Mouse (Mus musculus): ENCODE measurements at regions not wholly inside any gene's neighbourhood (a gene's known extent, or its start where the extent isn't known, plus 50 kb on each side); places are given as distances from the start of the nearest gene placed in this dataset.
A peak's percentile ranks its signal among the peaks of the same experiment; 100 is the strongest.

GRCm38 (mm10) chr13:71874986-71875385, 88.5 kb downstream of the Irx1 start:
- no peak for DNase-seq (ENCODE audit: low read depth, low spot score)

DNA sequence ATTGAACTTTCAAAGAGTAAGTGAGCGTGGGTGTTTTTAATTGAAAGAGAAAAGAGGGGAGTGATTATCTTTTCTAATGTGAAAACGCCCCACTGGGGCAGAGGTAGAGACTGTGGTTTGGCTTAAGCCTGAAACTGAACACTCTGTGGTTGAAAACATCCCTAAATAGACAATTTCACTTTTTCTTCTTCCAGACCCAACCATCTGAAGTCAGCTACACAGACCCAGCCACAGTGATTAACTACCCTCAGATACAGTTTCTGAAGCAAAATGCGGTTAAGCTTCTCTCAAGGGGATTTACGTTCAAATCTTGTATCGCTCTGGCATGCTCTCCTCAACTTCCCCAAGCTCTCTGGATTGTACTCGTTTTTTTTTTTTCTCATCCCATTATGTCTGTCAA, 94.8 kb downstream of the Irx1 start:
- DNase-seq (ENCODE audit: low read depth, low spot score): no peak

GRCm38 (mm10) chr13:71853426-71854025, 110.0 kb downstream of the Irx1 start:
- DNase-seq (ENCODE audit: low read depth, low spot score): no peak

DNA sequence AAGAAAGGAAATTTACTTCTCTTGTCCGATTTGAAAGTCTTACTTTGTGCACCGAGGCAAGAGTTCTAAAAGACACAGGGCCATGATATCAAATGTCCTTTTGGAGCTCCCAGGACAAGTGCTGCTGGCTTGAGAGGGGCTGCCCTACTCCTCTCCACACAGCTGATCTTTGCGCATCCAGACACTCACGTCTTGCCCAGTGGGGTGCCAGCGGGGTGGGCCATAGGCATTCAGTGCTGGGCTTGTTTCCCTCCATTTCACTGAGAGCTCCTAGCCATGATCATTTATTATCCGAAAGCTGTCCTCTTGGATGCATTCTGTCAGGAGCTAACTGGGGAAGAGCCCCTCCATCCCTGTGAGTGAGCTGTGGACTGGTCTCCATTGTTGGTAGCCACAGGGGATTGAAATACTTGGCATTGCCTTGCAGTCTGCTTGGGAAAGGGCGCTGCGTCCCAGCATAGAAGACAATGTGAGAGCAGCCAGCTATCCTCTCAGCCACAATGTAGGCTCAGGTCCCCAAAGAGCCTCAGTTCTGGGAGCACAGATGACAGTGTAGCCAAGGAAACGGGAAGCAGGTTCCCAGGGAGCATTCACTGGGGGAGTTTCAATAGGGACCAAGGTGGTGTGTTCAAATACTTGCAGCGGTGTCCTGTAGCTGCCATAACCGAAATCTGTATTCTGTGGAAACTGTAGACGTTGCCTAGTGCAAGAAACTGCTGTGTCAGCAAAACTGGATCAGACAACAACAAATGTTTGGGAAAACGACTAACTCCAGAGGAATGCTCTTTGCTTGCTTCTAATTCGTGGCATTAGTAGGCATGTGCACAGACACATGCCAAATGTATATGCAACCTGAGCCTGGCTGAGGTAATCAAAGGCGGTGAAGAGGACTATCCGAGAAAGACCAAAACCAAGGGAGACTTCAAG, 159.2 kb downstream of the Irx1 start:
- DNase-seq (ENCODE audit: low read depth, low spot score): no peak

DNA sequence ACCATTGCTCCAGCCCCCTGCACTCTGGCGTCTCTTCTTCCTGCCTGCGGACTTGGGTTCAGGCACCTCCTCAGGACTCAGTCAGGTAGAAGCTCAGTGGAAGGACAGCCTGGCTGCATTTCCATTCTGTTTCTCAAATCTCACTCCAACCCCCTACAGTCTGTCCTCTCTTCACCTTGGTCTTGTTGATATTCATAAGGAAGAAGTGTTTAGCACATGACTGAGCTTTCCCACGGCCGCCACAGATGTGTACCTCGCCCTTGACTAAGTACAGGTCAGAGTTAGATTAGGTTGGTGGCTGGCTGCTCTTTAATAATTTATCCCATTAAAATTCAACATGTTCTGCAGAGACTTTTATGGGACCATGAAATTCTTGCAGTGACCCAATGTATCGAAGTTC, 165.2 kb downstream of the Irx1 start:
- no peak for DNase-seq (ENCODE audit: low read depth, low spot score)

- no peak for DNase-seq (ENCODE audit: low read depth, low spot score)
Observed at GRCm38 (mm10) chr13:71784740-71785139, 178.8 kb downstream of the Irx1 start.

DNA sequence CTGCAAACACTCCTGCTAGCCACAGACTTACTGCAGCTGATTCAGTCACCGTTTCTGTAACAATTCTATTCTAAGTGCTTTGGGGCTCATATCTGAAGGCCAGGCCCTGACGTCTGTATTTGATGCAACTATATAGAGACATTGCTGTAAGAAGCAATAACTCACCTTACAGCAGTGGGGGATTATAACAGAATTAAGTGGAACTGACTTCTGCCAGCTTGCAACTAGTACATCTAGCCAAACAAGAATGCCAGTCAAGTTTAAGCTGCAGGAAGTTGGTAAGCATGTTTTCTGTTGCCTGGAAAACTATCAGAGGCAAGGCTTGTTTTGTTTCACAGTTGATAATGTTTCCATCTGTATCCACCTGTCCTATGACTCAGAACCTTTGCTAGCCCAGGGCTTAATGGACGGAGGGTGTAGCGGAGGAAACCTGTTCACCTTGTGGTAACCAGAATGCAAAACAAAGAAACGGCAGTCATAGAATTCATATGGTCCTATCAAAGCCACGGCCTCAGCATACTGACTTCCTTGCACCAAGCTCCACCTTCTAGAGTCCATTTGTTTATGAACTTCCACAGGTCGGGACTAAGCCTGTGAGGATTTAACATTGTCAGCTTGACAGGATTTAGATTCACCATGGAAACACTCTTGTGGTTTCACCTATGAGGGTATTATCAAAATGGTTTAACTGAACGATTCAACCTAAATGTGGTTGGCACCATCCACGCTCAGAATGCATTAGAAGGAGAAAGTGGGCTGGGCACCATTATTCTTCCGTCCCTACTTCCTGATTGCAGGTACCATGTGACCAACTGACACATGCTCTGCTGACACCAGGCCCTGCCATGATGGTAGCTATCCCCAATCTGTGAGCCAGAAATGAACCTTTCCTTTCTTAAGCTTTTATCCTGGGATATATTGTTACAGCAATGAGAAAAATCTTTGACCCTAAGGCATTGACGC, 216.2 kb downstream of the Irx1 start:
- DNase-seq (ENCODE audit: low read depth, low spot score): no peak

DNA sequence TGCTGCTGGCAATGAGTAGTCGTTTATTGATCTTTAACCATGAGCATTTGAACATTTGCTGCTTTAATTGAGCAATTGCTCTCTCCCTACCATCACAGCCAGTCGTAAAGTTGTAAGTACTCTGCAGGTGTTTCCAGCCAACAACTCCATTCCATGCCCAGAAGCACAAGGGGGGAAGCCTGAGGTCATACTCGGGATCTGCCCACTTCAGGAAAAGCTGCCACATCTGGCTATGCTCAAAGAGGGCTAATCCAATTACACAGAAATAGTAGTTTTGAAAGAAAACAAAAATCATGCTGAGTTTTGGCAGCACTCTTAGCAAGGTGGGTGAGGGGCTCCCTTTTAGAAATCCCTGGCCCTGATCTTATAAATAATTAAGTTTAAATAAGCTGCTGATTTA, 217.0 kb downstream of the Irx1 start:
- no peak for DNase-seq (ENCODE audit: low read depth, low spot score)

DNA sequence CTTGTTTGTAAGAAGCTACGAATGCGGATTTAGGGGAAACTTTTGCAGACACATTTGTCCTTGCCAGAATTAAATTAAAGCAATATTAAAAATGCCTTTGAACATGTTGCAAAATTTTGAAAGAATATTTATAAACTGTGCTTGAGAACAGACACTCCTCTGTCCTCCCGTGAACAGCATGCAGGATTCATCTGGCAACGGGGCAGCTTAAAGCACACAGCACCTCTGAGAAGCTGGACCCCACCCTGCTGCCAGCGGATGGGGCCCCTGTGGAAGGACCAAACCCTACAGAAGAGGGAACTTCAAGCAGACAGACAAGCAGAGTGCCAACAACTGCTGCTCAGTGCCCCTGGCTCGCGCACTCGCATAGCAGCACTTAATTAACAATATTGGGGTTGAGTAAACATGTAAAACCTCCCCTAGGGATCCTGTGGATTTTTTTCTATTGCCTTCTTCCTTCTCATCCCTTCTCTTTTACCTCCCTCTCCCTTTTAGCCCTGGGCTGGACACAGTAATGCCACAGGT, 226.6 kb downstream of the Irx1 start:
- DNase-seq (ENCODE audit: low read depth, low spot score): no peak

- no peak for DNase-seq (ENCODE audit: low read depth, low spot score)
Observed at GRCm38 (mm10) chr13:71734261-71734660, 229.3 kb downstream of the Irx1 start.

- DNase-seq (ENCODE audit: low read depth, low spot score): no peak
Observed at GRCm38 (mm10) chr13:71733360-71733759, 230.2 kb downstream of the Irx1 start.

- DNase-seq (ENCODE audit: low read depth, low spot score): no peak
Observed at GRCm38 (mm10) chr13:71732903-71733302, 230.6 kb downstream of the Irx1 start.

GRCm38 (mm10) chr13:71690069-71690817, 273.3 kb downstream of the Irx1 start:
- DNase-seq (ENCODE audit: low read depth, low spot score): no peak

- no peak for DNase-seq (ENCODE audit: low read depth, low spot score)
Observed at GRCm38 (mm10) chr13:71689187-71689586, 274.3 kb downstream of the Irx1 start.

GRCm38 (mm10) chr13:71676081-71676624, 287.4 kb downstream of the Irx1 start:
- no peak for DNase-seq (ENCODE audit: low read depth, low spot score)

GRCm38 (mm10) chr13:71669956-71670739, 293.4 kb downstream of the Irx1 start:
- peak; percentile 70 for DNase-seq (ENCODE audit: low read depth, low spot score)

GRCm38 (mm10) chr13:71668256-71668655, 295.3 kb downstream of the Irx1 start:
- DNase-seq (ENCODE audit: low read depth, low spot score): no peak

DNA sequence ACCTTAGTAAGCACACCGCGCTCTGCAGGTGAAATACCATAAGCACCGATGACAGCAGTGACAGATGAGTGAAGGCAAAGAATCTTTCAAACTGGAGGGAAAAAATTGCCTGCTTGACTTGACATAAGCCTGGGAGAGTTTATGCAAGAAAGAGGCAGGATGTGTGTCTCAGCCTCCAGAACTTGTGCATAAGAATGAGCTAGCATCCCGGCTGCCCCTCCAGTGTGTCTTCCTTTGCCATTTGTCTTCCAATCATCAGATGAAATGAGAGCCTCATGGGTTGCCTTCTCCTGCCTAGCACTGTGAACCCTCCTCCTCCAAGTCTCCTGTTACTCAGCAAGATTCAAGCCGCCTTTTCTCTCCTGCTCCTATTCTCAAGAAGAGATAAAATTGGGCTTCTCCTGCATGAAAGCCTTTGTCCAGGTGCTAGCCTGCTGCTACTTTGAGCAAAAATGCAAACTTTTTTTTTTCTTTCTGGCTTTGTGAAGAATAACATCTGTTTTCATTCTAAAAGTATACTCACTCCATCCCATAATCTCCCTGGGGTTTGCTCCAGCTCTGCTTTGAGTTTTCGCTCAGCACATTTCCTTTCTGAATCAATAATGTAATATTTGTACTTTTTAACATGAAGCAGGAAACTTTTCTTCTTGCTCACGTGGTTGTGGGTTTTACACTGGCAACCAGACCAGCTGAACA, 298.2 kb downstream of the Irx1 start:
- no peak for DNase-seq (ENCODE audit: low read depth, low spot score)

GRCm38 (mm10) chr13:71657898-71658297, 305.6 kb downstream of the Irx1 start:
- DNase-seq (ENCODE audit: low read depth, low spot score): no peak

Data from 3T3-L1 (cell line).